Mouse (Mus musculus) thymus, adult 2 months (tissue): ENCODE results near the gene Nkx1-2.

Source experiments
- CTCF ChIP-seq: fragments of 200-500 bp; IDR thresholded peaks from 2 replicates; pipeline ENCODE4 v1.5.1; 2012; ENCODE audit warnings: mild to moderate bottlenecking, control low read depth, low read length, moderate library complexity, borderline replicate concordance; ENCODE audit not compliant: control insufficient read depth, poor library complexity, insufficient read depth; ENCODE audit errors: extremely low read depth
- POLR2A ChIP-seq: fragments of 200-500 bp; IDR thresholded peaks from 2 replicates; pipeline ENCODE4 v1.6.1; 2012; ENCODE audit warnings: mild to moderate bottlenecking, low read length, control low read depth, moderate library complexity; ENCODE audit not compliant: control insufficient read depth, poor library complexity, insufficient read depth; ENCODE audit errors: extremely low read depth

GRCm38 (mm10) chr7:132593762-132594161 lies 5.7 kb downstream of the Nkx1-2 start:
- TF ChIP-seq CTCF (no peak), POLR2A (no peak)
